Mouse (Mus musculus): ENCODE measurements around the gene Sik3.

Sik3 gene

GRCm38 (mm10) chr9:46012091-46013008, at the start of gene Sik3, which contains the start of gene Pafah1b2:
Sik3 (plus strand) TSS chr9:46012820.
Pafah1b2 (minus strand) TSS chr9:46012690.
- peak; percentile 93 to 96 for DNase-seq

- no peak for DNase-seq
Observed at GRCm38 (mm10) chr9:45963577-45963976, 49.0 kb upstream of the Sik3 start.

GRCm38 (mm10) chr9:45976884-45977283, 35.7 kb upstream of the Sik3 start:
- DNase-seq: no peak

GRCm38 (mm10) chr9:45979778-45980177, 32.8 kb upstream of the Sik3 start:
- no peak for DNase-seq

- DNase-seq: no peak
Observed at GRCm38 (mm10) chr9:45980611-45981010, 32.0 kb upstream of the Sik3 start.

- DNase-seq: no peak
Observed at GRCm38 (mm10) chr9:45981331-45981730, 31.3 kb upstream of the Sik3 start.

GRCm38 (mm10) chr9:45983676-45984408, 28.8 kb upstream of the Sik3 start:
- DNase-seq: peak; percentile 19 to 23

- DNase-seq: peak; percentile 89 to 91
Observed at GRCm38 (mm10) chr9:45984409-45985228, 28.0 kb upstream of the Sik3 start.

GRCm38 (mm10) chr9:45985229-45985567, 27.4 kb upstream of the Sik3 start:
- no peak for DNase-seq

GRCm38 (mm10) chr9:45999009-45999408, 13.6 kb upstream of the Sik3 start:
- DNase-seq: no peak

- peak; percentile 62 to 80 for DNase-seq
Observed at GRCm38 (mm10) chr9:46003729-46004128, 8.9 kb upstream of the Sik3 start.

GRCm38 (mm10) chr9:46004529-46004928, 8.1 kb upstream of the Sik3 start:
- DNase-seq: no peak

- no peak for DNase-seq
Observed at GRCm38 (mm10) chr9:46006224-46006623, 6.4 kb upstream of the Sik3 start.

- DNase-seq: no peak
Observed at GRCm38 (mm10) chr9:46008931-46009668, 3.5 kb upstream of the Sik3 start.

GRCm38 (mm10) chr9:46009669-46009983, 3.0 kb upstream of the Sik3 start:
- no peak for DNase-seq

- DNase-seq: no peak
Observed at GRCm38 (mm10) chr9:46011094-46011970, 1.3 kb upstream of the Sik3 start.

- DNase-seq: peak in 1 of 2 experiments; percentile 51
Observed at GRCm38 (mm10) chr9:46013009-46013586, 478 bp downstream of the Sik3 start.

- DNase-seq: no peak
Observed at GRCm38 (mm10) chr9:46013616-46014015, 996 bp downstream of the Sik3 start.

GRCm38 (mm10) chr9:46014251-46014681, 1.6 kb downstream of the Sik3 start:
- DNase-seq: peak; percentile 57 to 66

- no peak for DNase-seq
Observed at GRCm38 (mm10) chr9:46015081-46015551, 2.5 kb downstream of the Sik3 start.

- no peak for DNase-seq
Observed at GRCm38 (mm10) chr9:46015831-46016230, 3.2 kb downstream of the Sik3 start.

Measured in thymus, postnatal 36 days (tissue).